Mouse (Mus musculus): ENCODE data around the gene Tprgl. TPM values are rescaled to one million over a fixed set of nuclear protein-coding genes. Genes with fewer than 3 reads are reported as not detected.

The Tprgl gene
- polyA plus RNA-seq (2015; fragmentation: Nextera tagmentation; extraction: Ambion mirVana): 144 and 148 TPM in 2 replicates

DNA sequence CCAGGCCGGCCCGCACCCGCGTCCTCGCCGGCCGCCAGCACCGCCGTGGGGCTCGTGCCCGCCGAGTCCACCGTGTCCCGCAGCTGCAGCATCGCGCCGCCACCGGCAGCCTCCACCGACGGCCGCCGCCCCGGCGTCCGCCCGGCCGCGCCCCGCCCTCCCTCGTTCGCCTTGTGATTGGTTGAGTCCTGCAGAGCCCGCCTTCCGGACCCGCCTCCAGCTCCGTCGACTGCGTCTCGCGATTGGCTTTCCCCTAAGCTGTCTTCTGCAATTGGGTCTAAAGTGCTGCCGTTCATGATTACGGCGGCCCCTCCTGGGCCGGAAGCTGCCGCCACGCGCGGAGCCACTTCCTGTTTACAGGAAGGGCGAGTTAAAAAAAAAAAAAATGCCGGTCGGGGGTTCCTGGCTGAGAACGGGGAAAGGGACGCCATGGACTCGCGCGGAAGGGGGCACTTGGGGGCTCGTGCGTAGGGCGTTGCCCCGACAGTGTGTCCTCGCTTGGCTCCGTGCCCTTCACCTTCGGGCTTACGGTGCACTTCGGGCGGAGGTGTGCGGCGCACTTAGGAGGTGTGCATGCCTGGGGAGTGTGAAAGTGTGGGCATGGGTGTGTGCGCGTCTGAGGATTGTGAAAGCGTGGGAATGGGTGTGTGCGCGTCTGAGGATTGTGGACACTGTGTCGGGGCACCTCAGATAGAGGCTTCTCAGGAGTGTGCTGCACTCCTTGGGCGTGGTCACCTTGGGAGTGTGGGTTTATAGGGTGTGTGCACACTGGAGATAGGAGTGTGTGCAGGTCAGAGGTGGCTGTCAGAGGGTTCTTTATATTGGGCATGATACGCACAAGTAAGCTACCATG is at the start of gene Tprgl:
Tprgl (minus strand) TSS at position 129 of the 853 bp plus-strand sequence.
- peak within 1 kb of the TSS; percentile 97 for H3K4me3 ChIP-seq (ENCODE audit: low read length)
- H3K9ac ChIP-seq (ENCODE audit: low read length): peak within 1 kb of the TSS; percentile 88
- peaks cover 26% of the 10 kb centered on the region for H3K36me3 ChIP-seq (ENCODE audit: control insufficient read depth, insufficient read depth, low read length)
- H3K4me1 ChIP-seq (replicated peaks; ENCODE audit: control insufficient read depth, insufficient read depth, low read length): peaks cover 14% of the 10 kb centered on the region
- peak within 1 kb of the TSS; percentile 87 for H3K4me2 ChIP-seq (ENCODE audit: low read depth, low read length)
- WGBS: under 1% methylated on average over 51 of the region's 75 CpGs
- H3K27ac ChIP-seq (ENCODE audit: low read length): peak within 1 kb of the TSS; percentile 82
- peak; percentile 98 for ATAC-seq (ENCODE audit: low read depth)
- H3K27me3 ChIP-seq (ENCODE audit: control insufficient read depth, insufficient read depth, low read depth, low read length): no peaks in the 10 kb centered on the region
- H3K9me3 ChIP-seq (ENCODE audit: control insufficient read depth, low read length): no peaks in the 10 kb centered on the region

DNA sequence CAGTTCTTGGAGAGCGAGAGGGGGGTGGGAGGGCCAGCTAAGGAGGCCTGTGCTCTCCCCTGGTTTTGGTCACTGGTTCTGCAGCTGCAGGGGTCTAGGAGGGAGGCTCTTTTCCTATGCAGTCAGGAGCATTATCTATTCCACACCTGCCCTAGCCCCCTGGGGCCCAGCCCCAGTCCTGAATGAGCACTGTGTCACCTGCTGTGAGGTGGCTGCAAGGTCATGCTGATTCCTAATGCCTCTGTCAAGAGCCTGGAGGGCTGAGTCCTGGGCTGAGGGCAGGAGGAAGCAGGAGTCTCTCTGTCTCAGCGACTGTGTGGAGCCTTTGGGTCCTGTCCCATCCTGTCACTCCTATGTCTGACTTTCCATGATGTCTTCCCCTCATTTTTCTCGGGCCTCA is 49.4 kb upstream of the Tprgl start:
- no peak overlapping the region for H3K9ac ChIP-seq (ENCODE audit: low read length)
- WGBS: 11% methylated on average over 3 of the region's 3 CpGs
- no peaks in the 10 kb centered on the region for H3K9me3 ChIP-seq (ENCODE audit: control insufficient read depth, low read length)
- no peak overlapping the region for H3K4me2 ChIP-seq (ENCODE audit: low read depth, low read length)
- no peak for ATAC-seq (ENCODE audit: low read depth)
- no peak overlapping the region for H3K27ac ChIP-seq (ENCODE audit: low read length)
- H3K36me3 ChIP-seq (ENCODE audit: control insufficient read depth, insufficient read depth, low read length): no peaks in the 10 kb centered on the region
- H3K4me1 ChIP-seq (replicated peaks; ENCODE audit: control insufficient read depth, insufficient read depth, low read length): peaks cover 10% of the 10 kb centered on the region
- no peaks in the 10 kb centered on the region for H3K27me3 ChIP-seq (ENCODE audit: control insufficient read depth, insufficient read depth, low read depth, low read length)
- H3K4me3 ChIP-seq (ENCODE audit: low read length): no peak overlapping the region

- no peak overlapping the region for H3K4me3 ChIP-seq (ENCODE audit: low read length)
- H3K4me2 ChIP-seq (ENCODE audit: low read depth, low read length): no peak overlapping the region
- no peaks in the 10 kb centered on the region for H3K9me3 ChIP-seq (ENCODE audit: control insufficient read depth, low read length)
- no peak overlapping the region for H3K9ac ChIP-seq (ENCODE audit: low read length)
- peaks cover 4% of the 10 kb centered on the region; the same call in 1 of the 2 replicates for H3K4me1 ChIP-seq (replicated peaks; ENCODE audit: control insufficient read depth, insufficient read depth, low read length)
- H3K27me3 ChIP-seq (ENCODE audit: control insufficient read depth, insufficient read depth, low read depth, low read length): no peaks in the 10 kb centered on the region
- no peak overlapping the region for H3K27ac ChIP-seq (ENCODE audit: low read length)
- no peaks in the 10 kb centered on the region for H3K36me3 ChIP-seq (ENCODE audit: control insufficient read depth, insufficient read depth, low read length)
- WGBS: 55% methylated on average over 6 of the region's 6 CpGs
- peak; percentile 49 for ATAC-seq (ENCODE audit: low read depth)
Measured at GRCm38 (mm10) chr4:154209054-154209453, 48.6 kb upstream of the Tprgl start.

DNA sequence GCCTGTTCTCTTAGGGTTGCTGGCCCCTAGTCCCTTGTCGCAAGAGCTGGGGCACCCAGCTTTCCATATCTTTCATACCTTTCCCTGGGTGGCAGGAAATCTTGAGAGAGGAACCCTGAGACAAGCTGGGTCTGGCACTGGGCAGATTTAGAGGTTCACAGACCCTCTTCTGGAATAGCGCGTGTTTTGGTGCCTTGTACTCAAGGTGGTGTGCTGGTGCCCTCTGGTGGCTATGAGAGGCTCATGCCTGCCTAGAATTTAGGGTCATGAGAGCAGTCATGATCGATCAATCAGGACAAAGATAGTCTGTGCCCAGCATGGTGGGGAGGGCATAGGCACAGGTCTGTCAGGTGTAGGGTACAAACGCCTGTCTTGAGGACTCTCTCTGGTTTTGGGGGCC is 46.8 kb upstream of the Tprgl start:
- no peak overlapping the region for H3K4me2 ChIP-seq (ENCODE audit: low read depth, low read length)
- ATAC-seq (ENCODE audit: low read depth): 0 out of 2 replicates have a peak, but pooled peaks have one; percentile 29
- no peaks in the 10 kb centered on the region for H3K27me3 ChIP-seq (ENCODE audit: control insufficient read depth, insufficient read depth, low read depth, low read length)
- no peaks in the 10 kb centered on the region for H3K4me1 ChIP-seq (replicated peaks; ENCODE audit: control insufficient read depth, insufficient read depth, low read length)
- 13% methylated on average over 5 of the region's 5 CpGs for WGBS
- H3K9ac ChIP-seq (ENCODE audit: low read length): no peak overlapping the region
- no peaks in the 10 kb centered on the region for H3K36me3 ChIP-seq (ENCODE audit: control insufficient read depth, insufficient read depth, low read length)
- no peaks in the 10 kb centered on the region for H3K9me3 ChIP-seq (ENCODE audit: control insufficient read depth, low read length)
- no peak overlapping the region for H3K4me3 ChIP-seq (ENCODE audit: low read length)
- no peak overlapping the region for H3K27ac ChIP-seq (ENCODE audit: low read length)

- Histone ChIP-seq H3K36me3 (ENCODE audit: control insufficient read depth, insufficient read depth, low read length) (no peaks in the 10 kb centered on the region), H3K4me1 (replicated peaks; ENCODE audit: control insufficient read depth, insufficient read depth, low read length) (no peaks in the 10 kb centered on the region), H3K27me3 (ENCODE audit: control insufficient read depth, insufficient read depth, low read depth, low read length) (no peaks in the 10 kb centered on the region), H3K4me3 (ENCODE audit: low read length) (no peak overlapping the region), H3K4me2 (ENCODE audit: low read depth, low read length) (no peak overlapping the region), H3K9ac (ENCODE audit: low read length) (no peak overlapping the region), H3K9me3 (ENCODE audit: control insufficient read depth, low read length) (no peaks in the 10 kb centered on the region), H3K27ac (ENCODE audit: low read length) (no peak overlapping the region)
- ATAC-seq (ENCODE audit: low read depth): peak; percentile 49
- WGBS: 31% methylated on average over 5 of the region's 5 CpGs
Measured at GRCm38 (mm10) chr4:154205392-154205791, 44.9 kb upstream of the Tprgl start.

DNA sequence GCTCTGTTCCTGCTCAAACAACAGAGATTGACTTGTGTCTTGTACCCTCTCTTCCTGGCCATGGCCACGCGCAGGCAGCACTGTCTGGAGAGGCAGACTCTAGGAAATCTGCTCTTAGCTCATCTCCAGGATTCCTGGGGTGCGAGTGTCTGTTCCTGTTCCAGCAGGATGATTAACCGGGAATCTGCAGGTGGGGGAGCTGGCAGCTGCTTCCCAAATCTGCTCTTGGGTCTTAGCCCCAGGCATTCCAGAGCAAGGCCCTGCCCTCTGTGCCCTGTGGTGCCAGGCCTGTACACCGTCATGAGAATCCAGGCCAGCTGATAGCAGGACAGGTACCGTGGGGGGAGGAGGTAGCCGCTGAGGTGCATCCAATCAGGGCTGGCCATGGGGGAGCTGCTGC is 44.1 kb upstream of the Tprgl start:
- 0 out of 2 replicates have a peak overlapping the region, but pooled peaks have one; percentile 11 for H3K9ac ChIP-seq (ENCODE audit: low read length)
- no peak overlapping the region for H3K27ac ChIP-seq (ENCODE audit: low read length)
- 63% methylated on average over 7 of the region's 7 CpGs for WGBS
- H3K4me3 ChIP-seq (ENCODE audit: low read length): no peak overlapping the region
- H3K27me3 ChIP-seq (ENCODE audit: control insufficient read depth, insufficient read depth, low read depth, low read length): no peaks in the 10 kb centered on the region
- no peaks in the 10 kb centered on the region for H3K4me1 ChIP-seq (replicated peaks; ENCODE audit: control insufficient read depth, insufficient read depth, low read length)
- no peaks in the 10 kb centered on the region for H3K9me3 ChIP-seq (ENCODE audit: control insufficient read depth, low read length)
- no peak overlapping the region for H3K4me2 ChIP-seq (ENCODE audit: low read depth, low read length)
- ATAC-seq (ENCODE audit: low read depth): no peak
- no peaks in the 10 kb centered on the region for H3K36me3 ChIP-seq (ENCODE audit: control insufficient read depth, insufficient read depth, low read length)

DNA sequence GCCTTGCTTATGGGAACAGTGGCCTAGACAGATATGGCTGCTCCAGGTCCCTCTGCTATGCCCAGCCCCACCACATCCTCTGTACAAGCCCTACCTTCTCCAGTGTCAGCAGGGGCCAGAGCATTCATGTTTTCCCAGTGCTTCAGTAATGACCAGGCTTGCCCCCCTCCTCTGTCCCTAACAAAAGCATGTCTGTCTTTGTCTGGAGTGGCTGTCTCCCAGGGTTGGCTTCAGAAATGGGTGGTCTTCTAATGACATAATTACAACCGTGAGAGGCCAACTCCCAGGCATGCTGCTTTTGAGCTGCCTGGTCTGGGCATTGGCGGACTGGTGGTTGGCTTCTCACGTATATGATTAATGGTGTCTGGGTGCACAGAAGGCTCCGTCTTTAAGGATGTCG is 41.0 kb upstream of the Tprgl start:
- Histone ChIP-seq H3K9ac (ENCODE audit: low read length) (no peak overlapping the region), H3K27ac (ENCODE audit: low read length) (no peak overlapping the region), H3K27me3 (ENCODE audit: control insufficient read depth, insufficient read depth, low read depth, low read length) (no peaks in the 10 kb centered on the region), H3K4me3 (ENCODE audit: low read length) (no peak overlapping the region), H3K9me3 (ENCODE audit: control insufficient read depth, low read length) (no peaks in the 10 kb centered on the region), H3K4me1 (replicated peaks; ENCODE audit: control insufficient read depth, insufficient read depth, low read length) (0 out of 2 replicates have a peak, but pooled peaks cover 2% of the 10 kb centered on the region), H3K36me3 (ENCODE audit: control insufficient read depth, insufficient read depth, low read length) (no peaks in the 10 kb centered on the region), H3K4me2 (ENCODE audit: low read depth, low read length) (no peak overlapping the region)
- 75% methylated on average over 5 of the region's 5 CpGs for WGBS
- no peak for ATAC-seq (ENCODE audit: low read depth)

DNA sequence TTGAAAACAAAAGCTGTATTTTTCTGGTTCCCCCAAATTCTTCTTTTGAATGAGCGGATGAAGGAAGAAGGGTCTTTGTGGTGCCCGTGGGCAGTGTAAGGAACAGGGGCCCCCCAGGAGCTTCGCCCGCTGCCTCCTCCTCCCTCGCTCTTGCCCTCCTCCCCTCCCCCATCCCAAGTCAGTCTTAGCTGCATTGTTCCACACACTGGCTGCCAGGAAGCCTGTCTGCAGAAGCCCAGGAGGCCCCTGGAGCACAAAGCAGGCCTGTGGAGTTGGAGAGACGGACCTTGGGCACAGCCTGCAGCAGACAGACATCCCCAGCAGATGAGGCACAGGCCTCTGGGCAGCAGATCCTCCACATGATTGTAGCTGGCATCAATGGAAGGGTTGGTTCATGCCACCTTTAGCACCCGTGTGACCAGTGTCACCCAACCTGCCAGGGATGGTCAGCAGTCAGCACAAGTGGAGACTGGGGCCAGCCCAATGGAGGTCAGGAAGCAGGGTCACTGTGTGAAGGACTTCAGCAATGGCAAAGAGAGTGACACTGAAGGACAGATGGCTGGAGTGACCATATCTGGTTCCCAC is 38.0 kb upstream of the Tprgl start:
- Histone ChIP-seq H3K9me3 (ENCODE audit: control insufficient read depth, low read length) (peaks cover 3% of the 10 kb centered on the region; the same call in 1 of the 2 replicates), H3K27ac (ENCODE audit: low read length) (no peak overlapping the region), H3K27me3 (ENCODE audit: control insufficient read depth, insufficient read depth, low read depth, low read length) (no peaks in the 10 kb centered on the region), H3K36me3 (ENCODE audit: control insufficient read depth, insufficient read depth, low read length) (no peaks in the 10 kb centered on the region), H3K4me3 (ENCODE audit: low read length) (no peak overlapping the region), H3K4me2 (ENCODE audit: low read depth, low read length) (no peak overlapping the region), H3K4me1 (replicated peaks; ENCODE audit: control insufficient read depth, insufficient read depth, low read length) (0 out of 2 replicates have a peak, but pooled peaks cover 2% of the 10 kb centered on the region), H3K9ac (ENCODE audit: low read length) (no peak overlapping the region)
- ATAC-seq (ENCODE audit: low read depth): peak; percentile 31
- 62% methylated on average over 7 of the region's 7 CpGs for WGBS

- Histone ChIP-seq H3K4me2 (ENCODE audit: low read depth, low read length) (no peak overlapping the region), H3K9ac (ENCODE audit: low read length) (no peak overlapping the region), H3K27me3 (ENCODE audit: control insufficient read depth, insufficient read depth, low read depth, low read length) (no peaks in the 10 kb centered on the region), H3K36me3 (ENCODE audit: control insufficient read depth, insufficient read depth, low read length) (no peaks in the 10 kb centered on the region), H3K27ac (ENCODE audit: low read length) (no peak overlapping the region), H3K4me3 (ENCODE audit: low read length) (no peak overlapping the region), H3K9me3 (ENCODE audit: control insufficient read depth, low read length) (peaks cover 3% of the 10 kb centered on the region; the same call in 1 of the 2 replicates), H3K4me1 (replicated peaks; ENCODE audit: control insufficient read depth, insufficient read depth, low read length) (0 out of 2 replicates have a peak, but pooled peaks cover 2% of the 10 kb centered on the region)
- WGBS: 67% methylated on average over 6 of the region's 6 CpGs
- ATAC-seq (ENCODE audit: low read depth): no peak
Measured at GRCm38 (mm10) chr4:154197961-154198360, 37.5 kb upstream of the Tprgl start.
